Mouse (Mus musculus) liver, embryonic 11.5 days (tissue): ENCODE data around the gene Trpc4ap. TPM values are rescaled to one million over a fixed set of nuclear protein-coding genes. Genes with fewer than 3 reads are reported as not detected.
A peak's percentile ranks its signal among the peaks of the same experiment; 100 is the strongest.

ENCODE experiments used
- ATAC-seq: fragments of 200-750 bp; cut with Nextera tagmentation; replicated peaks from 2 replicates; pipeline ENCODE4 v1.8.0; 2017; ENCODE audit warnings: moderate number of reproducible peaks, mild to moderate bottlenecking, moderate TSS enrichment, moderate library complexity; ENCODE audit not compliant: low FRiP score
- DNase-seq: peaks from one replicate; pipeline ENCODE4 v3.0.0-alpha.2; 2017; ENCODE audit warnings: low spot score
- H3K27ac ChIP-seq: fragments of 300-500 bp; sonication (generic); 2 replicates; pipeline ENCODE4 v1.5.1; 2014; ENCODE audit warnings: mild to moderate bottlenecking, low read depth, low read length, control low read depth
- H3K27me3 ChIP-seq: fragments of 300-500 bp; sonication (generic); replicated peaks from 2 replicates; pipeline ENCODE4 v1.6.1; 2014; ENCODE audit warnings: low read length, mixed read lengths; ENCODE audit not compliant: control insufficient read depth, insufficient read depth
- H3K36me3 ChIP-seq: fragments of 300-500 bp; sonication (generic); 2 replicates; pipeline ENCODE4 v1.6.1; 2014; ENCODE audit warnings: mild to moderate bottlenecking, low read length, moderate library complexity, mixed read lengths; ENCODE audit not compliant: control insufficient read depth, insufficient read depth
- H3K4me1 ChIP-seq: fragments of 300-500 bp; sonication (generic); replicated peaks from 2 replicates; pipeline ENCODE4 v1.6.1; 2014; ENCODE audit warnings: low read length, mixed read lengths; ENCODE audit not compliant: control insufficient read depth, insufficient read depth
- H3K4me2 ChIP-seq: fragments of 300-500 bp; sonication (generic); 2 replicates; pipeline ENCODE4 v1.6.1; 2014; ENCODE audit warnings: mild to moderate bottlenecking, control low read depth, moderate library complexity
- H3K4me3 ChIP-seq: fragments of 300-500 bp; sonication (generic); 2 replicates; pipeline ENCODE4 v1.5.1; 2014; ENCODE audit warnings: low read depth, low read length, control low read depth
- H3K9ac ChIP-seq: fragments of 300-500 bp; sonication (generic); 2 replicates; pipeline ENCODE4 v1.6.1; 2014; ENCODE audit warnings: low read depth, low read length, control low read depth
- H3K9me3 ChIP-seq: fragments of 300-500 bp; sonication (generic); 2 replicates; pipeline ENCODE4 v1.6.1; 2016; ENCODE audit warnings: low read length, inconsistent platforms, mixed read lengths; ENCODE audit not compliant: control insufficient read depth
- WGBS: fragments of 180-500 bp; shearing (Covaris S2); extraction: QIAGEN DNeasy Blood & Tissue Kit; methylation state at CpG from one replicate; pipeline ENCODE4 v1.1.7; 2014; 5-methylcytosine and 5-hydroxymethylcytosine counted together
- microRNA counts: library from miRNA; unstranded; fragments of <30 nt; microRNA quantifications from one replicate; lab custom pipeline; 2015
- microRNA-seq: library from miRNA; unstranded; fragments of <30 nt; microRNA quantifications from one replicate; pipeline ENCODE4, GENCODE M21; 2017; ENCODE audit warnings: borderline number of aligned reads
- polyA plus RNA-seq: library from polyadenylated mRNA; unstranded; fragments of >200 nt; fragmentation: Nextera tagmentation; extraction: Ambion mirVana; gene quantifications from 2 replicates; pipeline ENCODE4 v1.2.1, GENCODE M21; 2014

The Trpc4ap gene
- polyA plus RNA-seq, 1 experiment from 2014 or later: 103 TPM

- H3K4me3 ChIP-seq: peak overlapping the region; percentile 76
- H3K27ac ChIP-seq: peak overlapping the region; percentile 86
- peak overlapping the region; percentile 86 for H3K9ac ChIP-seq
- DNase-seq (no peak), ATAC-seq (no peak)
- H3K36me3 ChIP-seq: no peaks in the 10 kb centered on the region
- peak overlapping the region; percentile 96 for H3K4me2 ChIP-seq
- no peaks in the 10 kb centered on the region for H3K9me3 ChIP-seq
- H3K27me3 ChIP-seq: no peaks in the 10 kb centered on the region
- 19% methylated on average over 6 of the region's 6 CpGs for WGBS
- H3K4me1 ChIP-seq: peaks cover 33% of the 10 kb centered on the region
These were observed 100.5 kb downstream of the Trpc4ap start for GRCm38 (mm10) chr2:155591676-155592075.

DNA sequence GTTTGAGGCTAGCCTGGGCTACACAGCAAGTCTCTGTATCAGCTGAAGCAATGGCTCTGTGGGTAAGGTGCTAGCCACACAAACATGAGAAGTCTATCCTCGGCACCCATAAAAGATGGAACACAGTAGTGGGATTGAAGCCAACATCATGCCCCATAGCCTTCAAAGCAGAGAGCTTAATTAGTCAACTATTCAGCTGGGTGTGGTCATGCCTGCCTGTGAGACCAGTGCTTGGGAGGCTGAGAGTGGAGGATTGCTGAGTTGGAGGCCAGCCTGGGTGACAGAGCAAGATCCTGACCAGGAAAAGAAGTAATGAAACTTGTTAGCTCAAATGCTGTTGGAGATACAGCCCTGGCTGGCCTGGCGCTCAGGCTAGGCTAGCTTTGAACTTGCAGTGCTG lies 101.3 kb downstream of the Trpc4ap start:
- Histone ChIP-seq H3K27ac (no peak overlapping the region), H3K4me2 (peak overlapping the region; percentile 96), H3K4me1 (peaks cover 33% of the 10 kb centered on the region), H3K4me3 (no peak overlapping the region), H3K9ac (no peak overlapping the region), H3K36me3 (no peaks in the 10 kb centered on the region), H3K9me3 (no peaks in the 10 kb centered on the region), H3K27me3 (no peaks in the 10 kb centered on the region)
- 81% methylated on average over 2 of the region's 2 CpGs for WGBS
- DNase-seq (no peak), ATAC-seq (no peak)

- Histone ChIP-seq H3K27me3 (no peaks in the 10 kb centered on the region), H3K27ac (no peak overlapping the region; the same call in 1 of the 2 replicates), H3K4me1 (peaks cover 26% of the 10 kb centered on the region), H3K9me3 (no peaks in the 10 kb centered on the region), H3K9ac (no peak overlapping the region), H3K36me3 (no peaks in the 10 kb centered on the region), H3K4me2 (no peak overlapping the region; the same call in 1 of the 2 replicates), H3K4me3 (no peak overlapping the region)
- ATAC-seq (no peak), DNase-seq (no peak)
- 78% methylated on average over 6 of the region's 6 CpGs for WGBS
These were observed 102.7 kb downstream of the Trpc4ap start for GRCm38 (mm10) chr2:155589521-155589920.

DNA sequence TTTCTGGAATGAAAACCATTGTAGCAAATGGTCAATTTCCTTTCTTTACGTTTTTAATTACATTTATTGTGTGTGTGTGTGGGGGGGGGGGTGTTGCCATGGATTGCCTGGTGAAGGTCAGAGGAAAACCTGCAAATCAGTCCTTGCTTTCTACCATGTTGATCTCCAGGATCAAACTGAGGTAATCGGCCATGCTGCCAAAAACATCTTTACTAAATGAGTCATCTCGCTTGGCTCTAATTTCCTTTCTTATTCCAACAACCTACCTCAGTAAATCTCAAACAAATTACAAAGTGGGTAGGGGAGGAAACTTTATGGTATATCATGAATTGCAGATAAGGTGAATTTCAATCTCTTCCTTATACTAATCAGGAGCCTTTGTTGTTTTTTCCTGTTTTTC lies 104.0 kb downstream of the Trpc4ap start:
- no peak for ATAC-seq
- Histone ChIP-seq H3K4me1 (peaks cover 24% of the 10 kb centered on the region), H3K4me3 (no peak overlapping the region), H3K27me3 (no peaks in the 10 kb centered on the region), H3K36me3 (no peaks in the 10 kb centered on the region), H3K9me3 (no peaks in the 10 kb centered on the region), H3K9ac (no peak overlapping the region), H3K4me2 (no peak overlapping the region), H3K27ac (no peak overlapping the region)
- WGBS: 75% methylated on average over 3 of the region's 3 CpGs
- no peak for DNase-seq

DNA sequence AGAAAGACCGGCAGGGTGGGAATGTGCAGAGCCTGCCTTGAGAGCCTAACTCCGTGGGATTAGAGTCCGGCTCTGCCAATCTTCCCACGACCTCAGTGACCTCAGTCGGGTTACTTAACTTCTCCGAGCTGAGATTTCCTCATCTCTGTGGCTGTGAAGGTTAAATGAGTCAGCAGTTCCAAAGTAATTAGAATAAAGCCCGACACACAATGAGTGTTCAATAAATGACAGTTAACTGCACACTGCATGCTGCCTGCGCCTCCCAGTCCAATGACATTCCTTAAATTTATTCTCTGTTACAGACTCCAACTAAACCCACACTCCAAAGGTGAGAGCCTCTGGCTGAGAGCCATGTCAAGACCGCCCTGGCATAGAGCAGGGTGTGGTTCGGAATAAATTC lies 106.7 kb downstream of the Trpc4ap start:
- Histone ChIP-seq H3K4me1 (peaks cover 14% of the 10 kb centered on the region), H3K27ac (no peak overlapping the region), H3K9ac (no peak overlapping the region), H3K36me3 (no peaks in the 10 kb centered on the region), H3K9me3 (no peaks in the 10 kb centered on the region), H3K27me3 (no peaks in the 10 kb centered on the region), H3K4me2 (no peak overlapping the region), H3K4me3 (no peak overlapping the region)
- ATAC-seq (no peak), DNase-seq (no peak)
- WGBS: 67% methylated on average over 10 of the region's 10 CpGs

DNA sequence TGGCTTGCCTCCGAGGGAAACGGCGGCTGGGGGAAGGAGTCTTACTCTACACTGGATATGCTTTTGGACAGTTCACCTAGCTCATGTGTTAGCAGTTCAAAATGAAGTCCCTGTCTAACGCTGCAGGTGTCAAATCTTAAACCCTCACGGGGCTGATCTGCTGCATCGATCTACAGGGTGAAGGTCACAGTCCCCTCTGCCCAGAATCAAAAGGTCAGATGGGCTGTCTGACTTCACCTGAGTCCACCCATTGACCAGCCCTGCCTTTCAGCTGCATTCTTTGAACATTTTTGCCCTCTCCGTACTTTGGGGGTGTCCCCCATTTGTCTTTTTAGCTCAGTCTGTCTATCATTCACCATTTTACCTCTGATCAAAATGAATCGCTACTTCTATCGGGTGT lies 107.1 kb downstream of the Trpc4ap start:
- no peaks in the 10 kb centered on the region for H3K27me3 ChIP-seq
- no peaks in the 10 kb centered on the region for H3K9me3 ChIP-seq
- no peak overlapping the region for H3K27ac ChIP-seq
- no peak for DNase-seq
- no peak overlapping the region for H3K9ac ChIP-seq
- ATAC-seq: no peak
- no peak overlapping the region for H3K4me3 ChIP-seq
- WGBS: 83% methylated on average over 9 of the region's 9 CpGs
- H3K4me1 ChIP-seq: peaks cover 11% of the 10 kb centered on the region
- no peak overlapping the region for H3K4me2 ChIP-seq
- no peaks in the 10 kb centered on the region for H3K36me3 ChIP-seq

MicroRNA genes within 50 kb of the gene (microRNA counts, 519-probe panel; counts per million panel counts)
- not detected for microRNA mmu-miR-499 (lab: Ali Mortazavi, UCI)

Small RNA genes lying within 50 kb of the gene (microRNA-seq; reads per million reads assigned to microRNA genes)
- 195 reads per million, percentile 55 among the genes with 10 or more reads in this experiment for gene Mir499

Other genes with a start within 250 kb of the Trpc4ap start
- 19.9 and 20.7 TPM in 2 replicates for gene Ncoa6, start 218.5 kb downstream of the Trpc4ap start, polyA plus RNA-seq
- 27.7 and 28.5 TPM in 2 replicates for gene Acss2, start 174.4 kb downstream of the Trpc4ap start, polyA plus RNA-seq
- gene Ggt7, start 174.1 kb downstream of the Trpc4ap start, polyA plus RNA-seq: 1.0 and 1.3 TPM in 2 replicates
- 59.7 and 60.5 TPM in 2 replicates for gene Gss, start 99.6 kb downstream of the Trpc4ap start, polyA plus RNA-seq
- 4.3 and 5.3 TPM in 2 replicates for gene Myh7b, start 81.2 kb downstream of the Trpc4ap start, polyA plus RNA-seq
- 34.5 and 35.5 TPM in 2 replicates for gene Edem2, start 37.1 kb upstream of the Trpc4ap start, polyA plus RNA-seq
- gene Gm17581, start 43.5 kb upstream of the Trpc4ap start, polyA plus RNA-seq: not detected in 2 replicates
- 2.6 TPM in 2 replicates for gene Procr, start 58.7 kb upstream of the Trpc4ap start, polyA plus RNA-seq
- gene Mmp24, start 83.0 kb upstream of the Trpc4ap start, polyA plus RNA-seq: 0.04 TPM in 1 of 2 replicates, not detected in the other
- gene BC029722, start 127.0 kb upstream of the Trpc4ap start, polyA plus RNA-seq: 5.6 and 6.8 TPM in 2 replicates
- gene Eif6, start 134.5 kb upstream of the Trpc4ap start, polyA plus RNA-seq: 243 and 253 TPM in 2 replicates
- gene Fam83c, start 142.5 kb upstream of the Trpc4ap start, polyA plus RNA-seq: 0.13 and 0.30 TPM in 2 replicates
- 76.1 and 83.4 TPM in 2 replicates for gene Uqcc1, start 237.9 kb upstream of the Trpc4ap start, polyA plus RNA-seq
- gene Gm15557, start 248.3 kb upstream of the Trpc4ap start, polyA plus RNA-seq: not detected in 2 replicates